Comparison of ENCODE assay signal across 8 mouse cellular contexts in genomic region chr13:46419648-46420047, GRCm38 (mm10). TPM values are rescaled to one million over a fixed set of nuclear protein-coding genes. Genes with fewer than 3 reads are reported as not detected.
DNase-seq lines count a peak whose midpoint lies in the region; ATAC-seq and TF ChIP-seq lines count a peak whose summit lies in the region.

No protein-coding gene starts in this region.

- H3K9me3 ChIP-seq in heart, embryonic 13.5 days: no peaks in the 10 kb centered on the region
- no peaks in the 10 kb centered on the region for H3K9me3 ChIP-seq in heart, postnatal 0 days (replicated peaks; ENCODE audit: control insufficient read depth, low read length)
- no peaks in the 10 kb centered on the region for H3K9me3 ChIP-seq in midbrain, embryonic 13.5 days

- peak overlapping the region; percentile 99 for H3K9ac ChIP-seq in heart, embryonic 13.5 days
- peak overlapping the region; percentile 95 for H3K9ac ChIP-seq in heart, postnatal 0 days (replicated peaks; ENCODE audit: low read depth, low read length)
- H3K9ac ChIP-seq in midbrain, embryonic 13.5 days (replicated peaks): peak overlapping the region; percentile 83

- H3K27me3 ChIP-seq in heart, embryonic 13.5 days (replicated peaks): peaks cover 15% of the 10 kb centered on the region
- no peaks in the 10 kb centered on the region for H3K27me3 ChIP-seq in heart, postnatal 0 days (ENCODE audit: control insufficient read depth, insufficient read depth, low read length)
- no peaks in the 10 kb centered on the region for H3K27me3 ChIP-seq in midbrain, embryonic 13.5 days

- no peak for ATAC-seq in heart, embryonic 13.5 days (ENCODE audit: extremely low read depth, insufficient number of reproducible peaks, low FRiP score, low TSS enrichment)
- ATAC-seq in heart, postnatal 0 days (ENCODE audit: insufficient read depth, low read depth): no peak
- ATAC-seq in midbrain, embryonic 13.5 days: no peak
- ATAC-seq in megakaryocyte, adult 5-6 weeks (ENCODE audit: poor library complexity, severe bottlenecking): no peak

- no peak for TF ChIP-seq EP300 in heart, postnatal 0 days (IDR thresholded peaks at IDR 0.05; ENCODE audit: low read depth)

- H3K4me3 ChIP-seq in heart, embryonic 13.5 days: peak overlapping the region; percentile 85
- H3K4me3 ChIP-seq in cortical plate, adult 2 months (ENCODE audit: insufficient read depth, low read length): peak overlapping the region; percentile 94
- peak overlapping the region; percentile 67 for H3K4me3 ChIP-seq in heart, postnatal 0 days (ENCODE audit: low read depth, low read length)
- H3K4me3 ChIP-seq in midbrain, embryonic 13.5 days (replicated peaks): peak overlapping the region; percentile 67

- H3K4me1 ChIP-seq in heart, embryonic 13.5 days: peaks cover 18% of the 10 kb centered on the region
- peaks cover 2% of the 10 kb centered on the region for H3K4me1 ChIP-seq in cortical plate, adult 2 months (ENCODE audit: control insufficient read depth, insufficient read depth, low read length)
- 0 out of 2 replicates have a peak, but pooled peaks cover 4% of the 10 kb centered on the region for H3K4me1 ChIP-seq in heart, postnatal 0 days (ENCODE audit: control insufficient read depth, insufficient read depth)
- peaks cover 24% of the 10 kb centered on the region for H3K4me1 ChIP-seq in midbrain, embryonic 13.5 days (replicated peaks)

- peak overlapping the region; percentile 78 for H3K4me2 ChIP-seq in heart, embryonic 13.5 days
- peak overlapping the region; percentile 64 for H3K4me2 ChIP-seq in heart, postnatal 0 days (ENCODE audit: low read depth, low read length)
- peak overlapping the region; percentile 88 for H3K4me2 ChIP-seq in midbrain, embryonic 13.5 days (replicated peaks)

- no peak for TF ChIP-seq POLR2A in cortical plate, adult 2 months (IDR thresholded peaks at IDR 0.05; ENCODE audit: extremely low read depth, insufficient read depth, low read length)

- peaks cover 13% of the 10 kb centered on the region for H3K36me3 ChIP-seq in heart, embryonic 13.5 days
- H3K36me3 ChIP-seq in heart, postnatal 0 days (replicated peaks; ENCODE audit: control insufficient read depth, insufficient read depth, low read length): peaks cover 6% of the 10 kb centered on the region
- H3K36me3 ChIP-seq in midbrain, embryonic 13.5 days: no peaks in the 10 kb centered on the region

- 11% methylated on average over 7 of the region's 7 CpGs for WGBS in heart, embryonic 13.5 days
- WGBS in heart, postnatal 0 days: 15% methylated on average over 7 of the region's 7 CpGs
- 2% methylated on average over 7 of the region's 7 CpGs for WGBS in midbrain, embryonic 13.5 days

- DNase-seq in heart, adult 9 months (ENCODE audit: low spot score in 2 of 2): no peak
- no peak for DNase-seq in heart, postnatal 0 days (ENCODE audit: low spot score)
- no peak for DNase-seq in right cerebral cortex, postnatal 36 days (ENCODE audit: low spot score in 2 of 2)
- no peak for DNase-seq in adipocyte (ENCODE audit: low spot score)

- TF ChIP-seq CTCF in cortical plate, adult 2 months (IDR thresholded peaks at IDR 0.05; ENCODE audit: extremely low read depth, insufficient read depth, low read length): no peak
- no peak for TF ChIP-seq CTCF in heart, postnatal 0 days (IDR thresholded peaks at IDR 0.05; ENCODE audit: low read depth)

- peak overlapping the region; percentile 99 for H3K27ac ChIP-seq in heart, embryonic 13.5 days (replicated peaks)
- peak overlapping the region; percentile 37 for H3K27ac ChIP-seq in cortical plate, adult 2 months (ENCODE audit: insufficient read depth, low read length)
- peak overlapping the region; percentile 99 for H3K27ac ChIP-seq in heart, postnatal 0 days (ENCODE audit: low read depth)
- peak overlapping the region; percentile 25; the same call in 1 of the 2 replicates for H3K27ac ChIP-seq in midbrain, embryonic 13.5 days

RNA-seq across cellular contexts. Expression of gene Rbm24, which starts 1.4 kb away (rescaled TPM):
- polyA plus RNA-seq in heart, embryonic 13.5 days (2015; fragmentation: Nextera tagmentation; extraction: Ambion mirVana): 34.9 and 44.8 TPM in 2 replicates
- 15.4 and 16.5 TPM in 2 replicates for polyA plus RNA-seq in cortical plate, adult 2 months (2012; rRNA removed)
- total RNA-seq in heart, postnatal 0 days (2014; rRNA removed; ENCODE audit: low replicate concordance): 506 and 538 TPM in 2 replicates
- 60.0 and 69.7 TPM in 2 replicates for polyA plus RNA-seq in heart, postnatal 0 days (2015; fragmentation: Nextera tagmentation; extraction: Ambion mirVana)
- 3.4 and 3.6 TPM in 2 replicates for polyA plus RNA-seq in midbrain, embryonic 13.5 days (2015; fragmentation: Nextera tagmentation; extraction: Ambion mirVana)
- not detected in 2 replicates for total RNA-seq in megakaryocyte, adult 5-6 weeks (2015)
- total RNA-seq in megakaryocyte, adult 5-6 weeks (2017): not detected in 2 replicates

Comparison
In these comparisons a context has a peak if more than half of its experiments do, and no peak if none do; other contexts are left out.
1. H3K27ac ChIP-seq: peak in every context shown above with its lines; median percentile 99 in heart, embryonic 13.5 days; 99 in heart, postnatal 0 days; 37 in cortical plate, adult 2 months; 25 in midbrain, embryonic 13.5 days.